Mouse (Mus musculus) CH12.LX (cell line): ENCODE results near the gene Bco1.

Experiments
- CTCF ChIP-seq, 2 experiments: IDR thresholded peaks in 1 of 2; conservative IDR thresholded peaks in 1 of 2; 2 replicates each; pipeline ENCODE4 v1.5.1; 2011 to 2012; ENCODE audit warnings: low read depth in 2 of 2, low read length in 2 of 2, improper control_type of control experiment in 1 of 2, inconsistent platforms in 1 of 2, mild to moderate bottlenecking in 1 of 2, moderate library complexity in 1 of 2
- E2F4 ChIP-seq: IDR thresholded peaks from 2 replicates; pipeline ENCODE4 v1.6.1; 2011; ENCODE audit warnings: low read depth, low read length, improper control_type of control experiment; ENCODE audit not compliant: insufficient replicate concordance
- KAT2A ChIP-seq: IDR thresholded peaks from 2 replicates; pipeline ENCODE4 v1.6.1; 2012; ENCODE audit warnings: low read length, improper control_type of control experiment, inconsistent platforms; ENCODE audit not compliant: insufficient replicate concordance
- MAX ChIP-seq: IDR thresholded peaks from 2 replicates; pipeline ENCODE4 v1.6.1; 2011; ENCODE audit warnings: low read length, improper control_type of control experiment
- MEF2A ChIP-seq: IDR thresholded peaks from 2 replicates; pipeline ENCODE4 v1.6.1; 2014; ENCODE audit warnings: low read depth, mild to moderate bottlenecking, inconsistent platforms, low read length, improper control_type of control experiment, borderline replicate concordance
- NELFE ChIP-seq: IDR thresholded peaks from 2 replicates; pipeline ENCODE4 v1.6.1; 2011; ENCODE audit warnings: low read depth, low read length, improper control_type of control experiment
- NRF1 ChIP-seq: IDR thresholded peaks from 2 replicates; pipeline ENCODE4 v1.6.1; 2014; ENCODE audit warnings: low read depth, mild to moderate bottlenecking, inconsistent platforms, low read length, improper control_type of control experiment, moderate library complexity
- POLR2A ChIP-seq: IDR thresholded peaks from 2 replicates; pipeline ENCODE4 v1.6.1; 2011; ENCODE audit warnings: low read depth, mild to moderate bottlenecking, improper control_type of control experiment, low read length
- RCOR1 ChIP-seq: conservative IDR thresholded peaks from 2 replicates; pipeline ENCODE4 v1.6.1; 2012; ENCODE audit warnings: low read depth, mild to moderate bottlenecking, inconsistent platforms, low read length, improper control_type of control experiment
- SMC3 ChIP-seq: IDR thresholded peaks from 2 replicates; pipeline ENCODE4 v1.6.1; 2011; ENCODE audit warnings: low read depth, low read length, improper control_type of control experiment
- ZNF384 ChIP-seq: IDR thresholded peaks from 2 replicates; pipeline ENCODE4 v1.6.1; 2012; ENCODE audit warnings: low read depth, low read length, improper control_type of control experiment, inconsistent platforms

GRCm38 (mm10) chr8:117136351-117136750 is 40.7 kb downstream of the Bco1 start:
- TF ChIP-seq CTCF (conservative IDR thresholded peaks at IDR 0.05 in 1 of 2, IDR thresholded peaks at IDR 0.05 in 1 of 2; ENCODE audit: low read depth in 2 of 2, low read length in 2 of 2) (no peak), RCOR1 (no peak), E2F4 (no peak), POLR2A (no peak), ZNF384 (no peak), NRF1 (no peak), NELFE (no peak), KAT2A (no peak), MEF2A (no peak), SMC3 (no peak), MAX (no peak)
